Mouse (Mus musculus): ENCODE data around the gene Mast4.

The Mast4 gene

GRCm38 (mm10) chr13:103198210-103198940, 135.9 kb downstream of the Mast4 start:
- DNase-seq (ENCODE audit: low spot score in 2 of 2) = no peak

DNA sequence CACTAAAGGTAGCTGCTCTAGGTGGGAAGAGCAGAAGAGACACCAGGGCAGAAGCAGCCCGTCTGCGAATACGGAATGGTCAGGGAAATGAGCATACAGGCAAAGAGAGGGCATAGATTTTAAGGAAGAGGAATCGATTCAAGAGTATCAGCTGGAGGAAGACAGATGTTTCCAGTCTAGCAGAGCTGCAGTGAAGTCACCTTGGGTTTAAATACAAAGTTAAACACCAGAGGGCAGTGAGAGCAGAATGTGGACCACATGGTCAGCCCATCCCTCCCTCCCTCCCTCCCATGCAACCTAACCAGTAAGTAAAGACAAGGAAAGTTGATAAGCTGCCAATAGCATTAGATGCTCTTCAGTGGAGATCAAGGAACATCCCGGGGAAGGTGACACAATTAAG, 138.0 kb downstream of the Mast4 start:
- no peak for DNase-seq (ENCODE audit: low spot score in 2 of 2)

DNA sequence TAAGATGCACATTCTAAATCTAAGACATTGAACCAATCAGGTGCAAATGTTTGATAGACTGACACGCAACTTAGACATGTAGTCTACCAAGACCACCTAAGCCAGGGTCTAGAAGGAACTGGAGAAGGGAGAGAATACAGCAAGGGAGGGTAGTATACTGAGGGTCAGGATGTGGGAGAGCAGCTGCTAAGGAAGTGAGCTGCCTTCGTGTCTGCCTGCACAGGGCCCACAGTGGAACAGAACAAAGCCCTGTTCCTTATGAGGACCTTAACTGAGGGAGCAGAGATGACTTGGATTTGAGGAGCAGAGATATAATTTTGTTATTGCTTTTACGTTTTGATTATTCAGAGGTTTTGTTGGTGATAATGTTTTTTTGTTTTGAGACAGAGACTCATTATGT, 138.4 kb downstream of the Mast4 start:
- no peak for DNase-seq (ENCODE audit: low spot score in 2 of 2)

DNA sequence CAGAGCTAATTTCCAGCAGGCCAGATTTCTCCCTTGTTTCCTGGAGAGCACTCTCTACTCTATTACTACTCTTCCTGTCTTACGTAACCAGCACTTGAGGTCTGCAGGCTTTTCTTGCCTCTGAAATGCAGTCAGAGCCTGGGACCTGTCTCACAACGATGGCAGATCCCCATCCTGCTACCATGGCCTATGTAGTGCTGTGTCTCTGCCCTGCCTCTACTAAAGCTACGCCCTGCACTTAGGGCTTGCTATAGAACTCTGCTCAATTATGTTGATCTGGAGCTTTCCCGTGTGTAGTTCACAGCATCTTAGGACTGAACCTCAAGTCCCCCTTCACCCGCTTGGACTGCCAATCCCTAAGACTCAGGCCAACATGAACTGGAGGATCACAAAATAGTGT, 150.7 kb downstream of the Mast4 start:
- no peak for DNase-seq (ENCODE audit: low spot score in 2 of 2)

GRCm38 (mm10) chr13:103181836-103182235, 152.5 kb downstream of the Mast4 start:
- DNase-seq (ENCODE audit: low spot score in 2 of 2) = no peak

GRCm38 (mm10) chr13:103176871-103177270, 157.4 kb downstream of the Mast4 start:
- DNase-seq (ENCODE audit: low spot score in 2 of 2) = no peak

DNA sequence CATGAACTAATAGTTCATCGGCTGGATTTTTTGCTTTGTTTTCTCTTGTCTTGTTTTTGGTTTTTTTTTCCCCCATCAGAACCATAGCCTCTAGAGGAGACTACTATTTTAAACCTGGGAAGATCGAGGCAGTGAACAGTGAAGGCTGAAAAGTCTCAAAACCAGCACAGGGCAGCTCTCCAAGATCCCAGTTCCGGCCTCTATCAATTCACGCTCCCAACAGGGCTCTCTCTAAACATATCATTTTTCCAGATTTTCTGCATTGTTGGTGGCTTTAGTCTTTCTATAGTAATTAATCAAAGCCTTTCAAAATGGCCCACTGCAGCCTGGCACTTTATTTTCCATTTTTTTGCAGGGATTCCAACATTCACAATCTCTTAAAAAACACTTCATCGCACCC, 159.9 kb downstream of the Mast4 start:
- no peak for DNase-seq (ENCODE audit: low spot score in 2 of 2)

DNA sequence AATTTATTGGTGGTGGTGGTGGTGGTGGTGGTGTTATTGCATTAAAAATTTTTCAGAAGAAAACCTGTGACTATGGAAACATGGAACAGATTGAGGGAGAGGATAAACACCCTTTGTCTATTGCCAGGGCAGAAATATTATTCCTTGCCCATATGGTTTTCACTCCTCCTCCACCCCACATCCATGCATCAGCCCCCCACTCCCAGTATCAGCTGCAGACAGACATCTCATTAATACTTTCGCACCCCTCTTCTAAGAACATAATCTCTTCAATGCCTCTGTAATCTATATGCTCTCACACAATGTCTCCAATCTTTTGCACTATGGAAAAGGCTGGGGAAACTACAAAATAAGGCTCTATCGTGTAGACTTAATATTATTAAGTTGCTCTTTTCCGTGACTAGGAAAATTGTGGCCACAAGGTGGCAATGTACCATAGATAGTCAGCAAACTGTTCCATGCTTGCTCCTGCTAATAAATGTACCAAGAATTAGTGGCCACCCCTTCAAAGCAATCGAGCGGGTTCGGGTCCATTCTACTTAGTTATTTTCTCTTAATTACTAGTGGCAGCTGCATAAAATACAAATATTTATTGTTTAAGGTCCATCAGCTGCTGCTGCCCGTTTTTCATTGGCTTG, 160.6 kb downstream of the Mast4 start:
- DNase-seq (ENCODE audit: low spot score in 2 of 2) = peak in 1 of 2 experiments; percentile 66

GRCm38 (mm10) chr13:103151944-103152343, 182.4 kb downstream of the Mast4 start:
- no peak for DNase-seq (ENCODE audit: low spot score in 2 of 2)

- no peak for DNase-seq (ENCODE audit: low spot score in 2 of 2)
Measured at GRCm38 (mm10) chr13:103151171-103151570, 183.1 kb downstream of the Mast4 start.

DNA sequence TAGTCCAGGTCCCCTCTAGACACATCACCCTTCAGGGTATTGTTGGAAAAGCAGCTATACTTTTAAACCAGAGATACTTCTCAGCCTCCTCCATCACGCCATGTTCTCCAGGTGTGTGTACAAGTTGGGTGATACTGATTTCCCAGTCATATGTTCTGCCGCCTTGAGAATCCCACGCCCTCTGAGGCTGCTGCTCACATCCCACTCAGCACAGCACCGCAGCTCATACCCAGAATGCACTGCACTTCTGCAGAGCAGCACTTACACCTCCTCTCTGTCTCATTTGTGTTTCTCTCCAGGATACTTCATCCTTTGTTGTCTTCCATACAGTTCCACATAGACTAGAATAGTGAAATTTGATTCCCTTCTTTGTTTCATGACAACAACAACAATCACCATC, 183.6 kb downstream of the Mast4 start:
- no peak for DNase-seq (ENCODE audit: low spot score in 2 of 2)

GRCm38 (mm10) chr13:103149415-103149814, 184.9 kb downstream of the Mast4 start:
- no peak for DNase-seq (ENCODE audit: low spot score in 2 of 2)

- no peak for DNase-seq (ENCODE audit: low spot score in 2 of 2)
Measured at GRCm38 (mm10) chr13:103144343-103144742, 190.0 kb downstream of the Mast4 start.

GRCm38 (mm10) chr13:103141304-103141703, 193.0 kb downstream of the Mast4 start:
- no peak for DNase-seq (ENCODE audit: low spot score in 2 of 2)

GRCm38 (mm10) chr13:103140051-103140450, 194.2 kb downstream of the Mast4 start:
- no peak for DNase-seq (ENCODE audit: low spot score in 2 of 2)

- DNase-seq (ENCODE audit: low spot score in 2 of 2) = no peak
Measured at GRCm38 (mm10) chr13:103138298-103138697, 196.0 kb downstream of the Mast4 start.

DNA sequence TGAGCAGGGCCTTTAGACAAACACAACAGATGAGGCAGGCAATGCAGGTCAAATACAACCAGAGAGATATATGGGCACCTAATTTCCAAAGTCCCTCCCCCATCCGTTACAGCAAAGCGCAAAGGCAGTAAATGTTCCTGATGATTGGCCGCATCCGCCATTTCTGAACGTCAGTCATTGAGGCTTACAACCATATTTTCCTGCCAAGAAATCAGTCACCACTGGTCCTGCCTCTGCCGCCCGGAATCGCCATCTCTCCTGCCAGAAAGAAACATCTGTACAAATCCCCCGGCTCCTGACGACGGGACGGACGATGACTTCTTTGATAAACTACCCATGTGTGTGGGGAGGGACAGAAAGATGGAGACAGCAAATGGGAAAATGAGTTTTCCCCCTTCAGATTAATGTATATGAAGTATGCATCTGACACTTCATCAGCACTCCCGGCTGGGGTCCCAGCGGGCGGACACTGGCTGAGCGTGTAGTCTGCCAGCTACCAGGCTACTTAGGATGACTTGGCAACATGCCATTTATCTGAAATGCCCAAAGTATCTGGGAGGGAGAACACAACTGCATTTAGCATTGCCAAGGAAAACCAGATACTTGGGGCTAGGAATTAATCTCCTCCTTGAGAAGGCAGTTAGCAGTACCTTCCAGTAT, 198.9 kb downstream of the Mast4 start:
- no peak for DNase-seq (ENCODE audit: low spot score in 2 of 2)

- peak in 1 of 2 experiments; percentile 33 for DNase-seq (ENCODE audit: low spot score in 2 of 2)
Measured at GRCm38 (mm10) chr13:103131781-103132180, 202.5 kb downstream of the Mast4 start.

GRCm38 (mm10) chr13:103129130-103129797, 205.0 kb downstream of the Mast4 start:
- DNase-seq (ENCODE audit: low spot score in 2 of 2) = no peak

DNA sequence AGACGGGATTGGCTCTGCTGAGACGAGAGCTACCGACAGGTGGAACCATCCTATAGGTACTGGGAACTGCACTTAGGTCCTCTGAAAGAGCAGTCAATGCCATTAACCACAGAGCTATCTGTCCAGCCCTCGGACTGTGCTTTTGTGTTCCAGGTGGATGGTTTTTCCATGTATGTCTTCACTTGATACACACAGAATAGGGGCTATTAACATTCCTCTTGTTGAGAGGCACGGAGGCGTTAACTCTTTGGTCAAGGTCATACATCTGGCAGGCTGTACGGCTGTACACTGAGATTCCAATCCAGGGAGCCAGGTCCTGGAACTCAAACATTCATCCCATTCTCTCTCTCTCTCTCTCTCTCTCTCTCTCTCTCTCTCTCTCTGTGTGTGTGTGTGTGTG, 205.6 kb downstream of the Mast4 start:
- no peak for DNase-seq (ENCODE audit: low spot score in 2 of 2)

GRCm38 (mm10) chr13:103127594-103127993, 206.7 kb downstream of the Mast4 start:
- no peak for DNase-seq (ENCODE audit: low spot score in 2 of 2)

DNA sequence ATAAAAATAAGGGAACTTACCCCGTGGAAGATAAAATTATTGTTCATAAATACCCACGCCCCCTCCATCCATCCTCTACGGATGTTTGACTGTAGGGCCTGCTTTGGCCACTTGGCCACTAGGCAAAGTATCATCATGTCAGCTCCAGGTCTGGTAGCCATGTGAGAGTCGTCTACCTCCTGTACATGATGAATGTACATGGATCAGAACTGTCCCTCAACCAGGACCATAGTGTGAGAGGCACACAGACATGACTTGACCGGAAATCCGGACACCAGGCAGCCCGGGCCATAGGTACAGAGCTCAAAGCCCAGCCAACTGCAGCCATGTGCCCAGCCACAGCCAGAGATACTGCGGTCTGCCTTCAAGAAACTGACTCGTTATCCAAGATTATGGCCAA, 210.6 kb downstream of the Mast4 start:
- no peak for DNase-seq (ENCODE audit: low spot score in 2 of 2)
